Mouse (Mus musculus): ENCODE data around the gene Gzmc.

GRCm38 (mm10) chr14:56205613-56206012 is 28.8 kb downstream of the Gzmc start:
- no peak for TF ChIP-seq NANOG (IDR thresholded peaks at IDR 0.05; ENCODE audit: borderline replicate concordance, low read length)
- no peak for TF ChIP-seq CTCF (conservative IDR thresholded peaks at IDR 0.05; ENCODE audit: low read length)
